Mouse (Mus musculus): ENCODE results near the gene Gnmt. TPM values are rescaled to one million over a fixed set of nuclear protein-coding genes. Genes with fewer than 3 reads are reported as not detected.
"Not testable (repeated sequence)": the region's sequence is repeated elsewhere in the genome, so short reads cannot be mapped to it uniquely, and the experiment has no call there.

The Gnmt gene
- 1 to 10 TPM; 1.5 to 2.7 TPM for total RNA-seq (2021)
- long read RNA-seq, experiment 1, result 0 reads
- long read RNA-seq, experiment 2, transcript Gnmt-201 (6 exons, 1,035 nt), result major isoform, 6 of 6 reads
- long read RNA-seq, experiment 2, partial matches to known transcripts, result 0 of 6 reads
- long read RNA-seq, experiment 2, other reads (novel, unspliced or antisense), result 0 of 6 reads

- no peak for DNase-seq
Measured at GRCm38 (mm10) chr17:46728904-46729318, at the start of gene Gnmt. Gene Gnmt (minus strand): TSS chr17:46729168.

- no peak for DNase-seq
Measured at GRCm38 (mm10) chr17:46776087-46776486, 47.1 kb upstream of the Gnmt start.

GRCm38 (mm10) chr17:46775070-46775469 is 46.1 kb upstream of the Gnmt start:
- no peak for DNase-seq

- DNase-seq, result no peak
Measured at GRCm38 (mm10) chr17:46774131-46774472, 45.1 kb upstream of the Gnmt start.

GRCm38 (mm10) chr17:46773278-46774130 is 44.5 kb upstream of the Gnmt start:
- DNase-seq, result peak in 1 of 2 experiments; percentile 28

- peak; percentile 88 to 89 for DNase-seq
Measured at GRCm38 (mm10) chr17:46772404-46773277, 43.7 kb upstream of the Gnmt start, which contains the start of gene 2310039H08Rik. Gene 2310039H08Rik (plus strand): TSS chr17:46772635.

GRCm38 (mm10) chr17:46772038-46772403 is 43.1 kb upstream of the Gnmt start:
- no peak for DNase-seq

GRCm38 (mm10) chr17:46771616-46772015 is 42.6 kb upstream of the Gnmt start:
- DNase-seq, result no peak

- no peak for DNase-seq
Measured at GRCm38 (mm10) chr17:46771025-46771424, 42.1 kb upstream of the Gnmt start.

- no peak for DNase-seq
Measured at GRCm38 (mm10) chr17:46770546-46770945, 41.6 kb upstream of the Gnmt start.

- DNase-seq, result no peak
Measured at GRCm38 (mm10) chr17:46767868-46768267, 38.9 kb upstream of the Gnmt start.

GRCm38 (mm10) chr17:46764916-46765315 is 35.9 kb upstream of the Gnmt start:
- not testable (repeated sequence) for DNase-seq

- DNase-seq, result no peak
Measured at GRCm38 (mm10) chr17:46763544-46763943, 34.6 kb upstream of the Gnmt start, which contains the start of gene Ptcra. Gene Ptcra (minus strand): TSS chr17:46763712.

- DNase-seq, result no peak
Measured at GRCm38 (mm10) chr17:46758753-46759152, 29.8 kb upstream of the Gnmt start.

- DNase-seq, result peak; percentile 98
Measured at GRCm38 (mm10) chr17:46751794-46752556, 23.0 kb upstream of the Gnmt start, which contains the start of gene Cnpy3. Gene Cnpy3 (minus strand): TSS chr17:46752214.

- no peak for DNase-seq
Measured at GRCm38 (mm10) chr17:46751056-46751793, 22.3 kb upstream of the Gnmt start.

GRCm38 (mm10) chr17:46750580-46750979 is 21.6 kb upstream of the Gnmt start:
- no peak for DNase-seq

- no peak for DNase-seq
Measured at GRCm38 (mm10) chr17:46749282-46749681, 20.3 kb upstream of the Gnmt start.

GRCm38 (mm10) chr17:46747806-46748205 is 18.8 kb upstream of the Gnmt start:
- DNase-seq, result no peak

- DNase-seq, result no peak
Measured at GRCm38 (mm10) chr17:46747234-46747633, 18.3 kb upstream of the Gnmt start.

- DNase-seq, result no peak
Measured at GRCm38 (mm10) chr17:46745506-46745905, 16.5 kb upstream of the Gnmt start.

Data from adrenal gland, postnatal 36 days (tissue).